Mouse (Mus musculus): Measurements from ENCODE around the gene Hs2st1. TPM values are rescaled to one million over a fixed set of nuclear protein-coding genes. Genes with fewer than 3 reads are reported as not detected.

Hs2st1 gene
- polyA plus RNA-seq, 1 experiment from 2014 or later, result 6.1 TPM

DNA sequence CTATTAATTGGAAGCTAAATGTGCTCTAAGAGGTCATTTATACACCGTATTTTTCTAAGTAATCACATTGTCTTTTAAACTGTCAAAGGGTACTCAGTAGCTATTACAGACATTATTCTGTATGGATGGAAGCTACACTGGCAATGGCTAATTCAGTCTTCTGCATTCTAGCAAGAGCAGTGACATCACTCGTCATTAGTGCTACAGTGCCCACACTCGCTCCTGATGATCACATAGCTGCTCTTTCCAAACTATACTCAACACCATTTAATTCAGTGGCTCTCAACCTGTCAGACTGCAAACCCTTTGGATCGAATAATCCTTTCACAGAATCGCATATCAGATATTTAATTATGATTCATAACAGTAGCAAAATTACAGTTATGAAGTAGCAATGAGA, 19.3 kb downstream of the Hs2st1 start:
- Histone ChIP-seq H3K4me1 (replicated peaks) (peaks cover 13% of the 10 kb centered on the region), H3K9ac (no peak overlapping the region), H3K36me3 (no peaks in the 10 kb centered on the region), H3K27ac (no peak overlapping the region), H3K4me2 (no peak overlapping the region), H3K27me3 (no peaks in the 10 kb centered on the region), H3K4me3 (no peak overlapping the region), H3K9me3 (replicated peaks) (no peaks in the 10 kb centered on the region)
- ATAC-seq (replicated peaks; ENCODE audit: insufficient number of reproducible peaks, insufficient read depth, low FRiP score, low read depth), result no peak
- 83% methylated on average over 5 of the region's 5 CpGs for WGBS

DNA sequence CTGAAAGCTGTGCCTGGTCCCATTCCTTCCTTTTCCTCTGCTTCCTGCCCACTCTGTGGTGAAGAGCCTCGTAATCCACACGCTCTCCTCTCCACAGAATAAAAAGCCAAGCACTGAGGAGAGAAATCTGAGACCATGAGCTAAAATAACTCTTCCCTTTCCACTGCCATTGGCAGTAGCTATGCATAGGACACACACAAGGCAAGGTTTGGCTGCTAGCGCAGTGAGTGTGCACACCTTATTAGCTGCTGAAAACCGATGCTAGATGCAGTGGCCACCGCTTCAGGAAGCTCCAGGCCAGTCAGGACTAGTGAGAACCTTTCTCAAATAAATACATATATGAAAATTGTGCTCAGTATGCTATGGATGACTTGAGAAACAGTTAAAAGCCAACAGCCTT, 19.9 kb downstream of the Hs2st1 start:
- ATAC-seq (replicated peaks; ENCODE audit: insufficient number of reproducible peaks, insufficient read depth, low FRiP score, low read depth), result no peak
- H3K4me3 ChIP-seq, result no peak overlapping the region
- H3K9ac ChIP-seq, result no peak overlapping the region
- H3K27ac ChIP-seq, result no peak overlapping the region
- 89% methylated on average over 5 of the region's 5 CpGs for WGBS
- H3K4me2 ChIP-seq, result no peak overlapping the region
- H3K27me3 ChIP-seq, result no peaks in the 10 kb centered on the region
- H3K36me3 ChIP-seq, result no peaks in the 10 kb centered on the region
- H3K4me1 ChIP-seq (replicated peaks), result peaks cover 13% of the 10 kb centered on the region
- H3K9me3 ChIP-seq (replicated peaks), result no peaks in the 10 kb centered on the region

DNA sequence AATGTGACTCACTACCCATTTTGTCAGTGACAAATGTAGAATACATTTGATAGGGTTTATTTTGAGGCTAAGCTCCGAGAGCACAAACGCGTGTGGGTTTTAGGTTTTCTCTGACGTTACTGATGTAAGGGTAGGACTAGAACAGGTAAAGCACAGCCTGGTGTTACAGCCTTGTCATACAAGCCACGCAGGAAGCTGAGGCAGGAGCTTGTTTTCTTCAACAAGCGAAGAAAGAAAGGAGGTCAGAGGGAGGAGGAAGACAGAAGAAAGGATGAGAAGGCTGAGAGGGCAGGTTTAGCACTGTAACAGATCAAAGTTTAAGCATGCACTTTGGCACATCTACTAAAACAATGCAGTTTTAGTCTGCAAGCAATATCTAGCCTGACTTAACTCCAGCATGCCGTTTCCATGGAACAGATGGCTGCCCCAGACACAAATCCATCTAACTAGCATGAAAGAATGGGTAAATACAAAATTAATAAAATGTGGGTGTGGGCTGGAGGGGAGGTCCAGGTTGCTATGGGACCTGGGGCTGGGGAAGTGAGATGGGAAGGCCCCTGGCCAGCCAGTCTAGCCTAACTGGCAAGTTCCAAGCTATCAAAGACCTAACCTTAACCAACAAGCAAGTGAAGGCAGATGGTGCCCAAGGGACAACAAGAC, 21.7 kb downstream of the Hs2st1 start:
- no peak for ATAC-seq (replicated peaks; ENCODE audit: insufficient number of reproducible peaks, insufficient read depth, low FRiP score, low read depth)
- Histone ChIP-seq H3K27me3 (no peaks in the 10 kb centered on the region), H3K36me3 (no peaks in the 10 kb centered on the region), H3K4me2 (no peak overlapping the region), H3K4me1 (replicated peaks) (peaks cover 10% of the 10 kb centered on the region), H3K27ac (no peak overlapping the region), H3K4me3 (no peak overlapping the region), H3K9ac (no peak overlapping the region), H3K9me3 (replicated peaks) (no peaks in the 10 kb centered on the region)
- 85% methylated on average over 7 of the region's 7 CpGs for whole genome bisulfite sequencing

DNA sequence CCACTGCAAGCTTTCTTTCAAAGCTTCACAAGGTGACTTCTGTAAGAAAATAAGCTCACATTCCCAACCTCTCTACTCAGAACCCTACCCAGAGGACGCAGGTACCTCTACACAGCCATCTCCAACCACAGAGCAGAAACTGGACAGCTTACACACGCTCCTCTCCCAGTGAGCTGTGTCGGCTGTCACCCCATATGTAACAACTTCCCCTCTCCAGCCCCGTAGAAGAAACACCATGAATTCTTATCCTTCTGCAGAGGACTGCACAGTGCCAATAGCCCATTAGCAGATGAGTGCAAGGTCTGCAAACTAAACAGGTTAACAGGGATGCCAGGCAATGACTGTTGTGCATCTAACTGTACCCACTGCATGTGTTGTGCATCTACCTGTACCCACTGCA, 23.5 kb downstream of the Hs2st1 start:
- 35% methylated on average over 4 of the region's 4 CpGs for WGBS
- no peak for ATAC-seq (replicated peaks; ENCODE audit: insufficient number of reproducible peaks, insufficient read depth, low FRiP score, low read depth)
- Histone ChIP-seq H3K36me3 (no peaks in the 10 kb centered on the region), H3K4me2 (no peak overlapping the region), H3K9ac (no peak overlapping the region), H3K4me1 (replicated peaks) (peaks cover 19% of the 10 kb centered on the region), H3K9me3 (replicated peaks) (no peaks in the 10 kb centered on the region), H3K27me3 (no peaks in the 10 kb centered on the region), H3K27ac (no peak overlapping the region), H3K4me3 (no peak overlapping the region)

DNA sequence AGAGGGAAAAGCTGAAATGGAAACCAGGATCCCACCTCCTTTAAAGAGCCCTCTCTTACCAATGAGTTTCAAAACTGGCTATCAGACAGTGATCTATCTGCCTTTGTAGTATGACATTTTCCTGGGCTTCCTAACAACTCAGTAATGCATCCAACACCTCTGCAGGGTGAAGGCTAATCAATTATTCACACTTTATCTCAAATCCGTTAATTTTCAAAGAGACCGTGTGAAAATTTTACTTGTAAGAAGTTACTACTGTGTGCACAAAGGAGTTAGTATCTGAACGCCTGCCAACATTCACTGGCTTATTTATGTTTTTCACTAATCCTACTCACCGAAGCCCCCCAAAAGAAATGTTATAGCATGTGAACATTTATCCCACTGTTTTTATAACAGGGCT, 24.1 kb downstream of the Hs2st1 start:
- H3K4me3 ChIP-seq, result no peak overlapping the region
- no peaks in the 10 kb centered on the region for H3K36me3 ChIP-seq
- H3K27me3 ChIP-seq, result no peaks in the 10 kb centered on the region
- H3K9me3 ChIP-seq (replicated peaks), result no peaks in the 10 kb centered on the region
- WGBS, result 50% methylated on average over 4 of the region's 4 CpGs
- no peak overlapping the region for H3K4me2 ChIP-seq
- ATAC-seq (replicated peaks; ENCODE audit: insufficient number of reproducible peaks, insufficient read depth, low FRiP score, low read depth), result no peak
- H3K4me1 ChIP-seq (replicated peaks), result peaks cover 18% of the 10 kb centered on the region
- H3K27ac ChIP-seq, result no peak overlapping the region
- no peak overlapping the region for H3K9ac ChIP-seq

DNA sequence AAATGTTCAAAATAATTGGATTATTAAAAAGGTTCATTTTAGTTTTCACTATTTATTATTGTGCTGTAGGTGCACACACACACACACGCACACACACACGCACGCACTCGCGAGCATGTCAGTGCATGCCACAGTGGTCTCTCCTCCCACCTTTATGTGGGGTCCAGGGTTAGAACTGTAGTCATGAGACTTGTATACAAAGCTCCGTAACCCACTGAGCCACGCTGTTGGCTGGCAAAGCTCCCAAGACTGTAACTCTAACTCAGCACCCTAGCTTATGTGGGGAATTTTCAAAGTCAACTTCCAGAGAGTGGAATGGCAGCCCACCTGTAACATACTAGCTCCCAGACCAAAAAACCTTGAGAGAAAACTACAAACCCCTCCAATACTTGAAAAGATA, 24.8 kb downstream of the Hs2st1 start:
- Histone ChIP-seq H3K27ac (no peak overlapping the region), H3K36me3 (no peaks in the 10 kb centered on the region), H3K9ac (no peak overlapping the region), H3K27me3 (no peaks in the 10 kb centered on the region), H3K4me2 (no peak overlapping the region), H3K4me3 (no peak overlapping the region), H3K9me3 (replicated peaks) (no peaks in the 10 kb centered on the region), H3K4me1 (replicated peaks) (peaks cover 18% of the 10 kb centered on the region)
- ATAC-seq (replicated peaks; ENCODE audit: insufficient number of reproducible peaks, insufficient read depth, low FRiP score, low read depth), result no peak
- WGBS, result 93% methylated on average over 7 of the region's 7 CpGs

DNA sequence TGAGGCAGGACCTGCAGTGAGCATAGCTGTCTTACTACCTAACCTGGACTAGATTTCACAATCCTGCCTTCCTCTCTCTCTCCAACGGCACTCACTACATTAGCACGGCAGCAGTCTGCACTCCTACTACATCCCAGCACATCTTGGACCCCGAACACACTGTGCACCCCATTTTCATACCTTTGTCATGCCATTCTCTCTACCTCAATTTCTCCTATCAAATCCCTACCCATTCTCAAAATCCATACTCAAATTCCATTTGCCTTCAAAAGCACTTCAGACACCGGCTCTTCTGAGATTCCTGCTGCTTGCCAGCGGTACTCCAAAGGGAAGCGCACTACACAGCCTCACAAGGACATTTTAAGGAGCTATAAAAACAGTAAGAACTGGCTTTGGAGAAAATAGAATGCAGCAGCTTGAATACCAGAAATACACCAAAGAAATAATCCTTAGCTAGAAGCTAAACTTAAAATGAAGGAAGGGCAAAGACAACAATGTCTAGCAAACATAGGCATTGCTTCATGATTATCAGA, 28.0 kb downstream of the Hs2st1 start:
- no peaks in the 10 kb centered on the region for H3K36me3 ChIP-seq
- H3K27me3 ChIP-seq, result no peaks in the 10 kb centered on the region
- no peak overlapping the region for H3K4me3 ChIP-seq
- H3K9ac ChIP-seq, result no peak overlapping the region
- H3K27ac ChIP-seq, result no peak overlapping the region
- H3K4me2 ChIP-seq, result no peak overlapping the region
- ATAC-seq (replicated peaks; ENCODE audit: insufficient number of reproducible peaks, insufficient read depth, low FRiP score, low read depth), result no peak
- peaks cover 38% of the 10 kb centered on the region for H3K4me1 ChIP-seq (replicated peaks)
- no peaks in the 10 kb centered on the region for H3K9me3 ChIP-seq (replicated peaks)
- WGBS, result 61% methylated on average over 6 of the region's 6 CpGs

DNA sequence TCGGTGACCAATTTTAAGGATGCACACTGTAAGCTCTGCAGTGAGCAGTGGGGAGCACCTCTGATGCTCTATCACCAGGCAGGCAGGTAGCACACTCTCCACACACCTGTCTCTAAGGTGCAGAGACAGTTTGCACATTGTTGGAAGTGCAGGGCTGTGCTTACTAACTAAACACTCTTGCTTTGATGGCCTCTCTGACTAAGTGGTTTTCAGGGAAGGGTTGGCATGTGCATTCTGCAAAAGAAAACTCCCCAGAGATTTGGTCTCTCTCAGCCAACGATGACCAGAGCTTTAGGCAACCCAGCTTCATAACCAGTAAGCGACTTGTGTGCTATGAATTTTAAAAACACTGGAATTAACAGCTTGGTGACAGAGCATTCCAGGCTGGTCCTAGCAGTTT, 29.2 kb downstream of the Hs2st1 start:
- Histone ChIP-seq H3K27ac (no peak overlapping the region), H3K27me3 (no peaks in the 10 kb centered on the region), H3K4me2 (no peak overlapping the region), H3K9ac (no peak overlapping the region), H3K9me3 (replicated peaks) (no peaks in the 10 kb centered on the region), H3K4me1 (replicated peaks) (peaks cover 33% of the 10 kb centered on the region), H3K4me3 (no peak overlapping the region), H3K36me3 (no peaks in the 10 kb centered on the region)
- no peak for ATAC-seq (replicated peaks; ENCODE audit: insufficient number of reproducible peaks, insufficient read depth, low FRiP score, low read depth)
- 72% methylated on average over 3 of the region's 3 CpGs for WGBS

DNA sequence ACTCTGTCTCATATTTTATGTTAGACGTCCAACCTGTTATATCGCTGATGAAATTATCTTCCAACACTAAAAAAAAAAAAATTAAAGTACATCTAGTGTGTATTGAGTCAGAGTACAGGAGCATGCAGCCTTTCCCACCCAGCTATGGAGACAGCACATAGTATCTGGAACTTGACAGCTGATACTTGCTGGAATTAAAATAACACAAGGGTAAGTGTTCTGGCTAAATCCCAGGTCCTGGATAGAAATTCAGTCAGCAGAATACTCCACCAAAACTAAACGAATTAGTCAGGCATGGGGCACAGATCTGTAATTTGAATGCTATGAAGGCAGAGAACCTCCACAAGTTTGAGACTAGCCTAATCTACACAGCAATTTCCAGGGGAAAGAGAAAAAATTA, 30.9 kb downstream of the Hs2st1 start:
- H3K4me3 ChIP-seq, result no peak overlapping the region
- H3K36me3 ChIP-seq, result no peaks in the 10 kb centered on the region
- 34% methylated on average over 3 of the region's 3 CpGs for WGBS
- peak overlapping the region; percentile 24 for H3K27ac ChIP-seq
- H3K9ac ChIP-seq, result no peak overlapping the region
- no peaks in the 10 kb centered on the region for H3K9me3 ChIP-seq (replicated peaks)
- H3K4me1 ChIP-seq (replicated peaks), result peaks cover 31% of the 10 kb centered on the region
- H3K4me2 ChIP-seq, result no peak overlapping the region
- no peak for ATAC-seq (replicated peaks; ENCODE audit: insufficient number of reproducible peaks, insufficient read depth, low FRiP score, low read depth)
- H3K27me3 ChIP-seq, result no peaks in the 10 kb centered on the region

DNA sequence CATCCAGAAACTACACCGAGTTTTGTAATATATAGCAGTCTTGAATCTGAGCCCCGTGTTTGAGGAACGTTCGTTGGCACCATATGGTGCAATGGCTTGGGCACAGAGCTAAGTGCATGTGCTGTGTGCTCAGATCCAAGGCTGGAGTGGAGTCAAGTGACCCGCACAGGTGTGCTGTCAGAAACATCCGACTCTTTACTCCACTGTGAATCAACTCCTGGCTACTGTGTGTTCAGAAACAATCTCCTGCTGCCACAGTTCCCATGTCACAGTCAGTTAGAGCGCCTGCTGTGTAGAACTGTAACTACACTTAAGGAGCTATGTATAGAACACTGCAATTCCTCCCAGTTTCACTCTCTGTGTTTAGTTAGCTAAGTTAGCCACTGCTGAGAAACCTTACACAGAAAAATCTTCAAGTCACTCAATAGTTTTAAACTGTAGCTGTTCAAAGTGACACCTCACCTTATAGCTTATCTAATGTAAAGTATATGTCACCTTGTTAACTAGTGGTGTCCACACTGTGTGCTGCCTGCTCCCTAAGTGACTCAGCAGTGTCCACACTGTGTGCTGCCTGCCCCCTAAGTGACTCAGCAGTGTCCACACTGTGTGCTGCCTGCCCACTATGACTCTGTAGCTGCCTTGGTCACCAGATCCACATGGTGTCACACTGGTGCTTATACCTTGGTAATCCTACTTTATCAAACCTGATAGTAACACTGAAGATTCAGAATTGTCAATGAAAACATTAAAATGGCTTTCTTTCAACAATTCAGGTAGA, 32.7 kb downstream of the Hs2st1 start:
- no peaks in the 10 kb centered on the region for H3K9me3 ChIP-seq (replicated peaks)
- no peak overlapping the region for H3K9ac ChIP-seq
- 66% methylated on average over 7 of the region's 7 CpGs for WGBS
- no peaks in the 10 kb centered on the region for H3K36me3 ChIP-seq
- ATAC-seq (replicated peaks; ENCODE audit: insufficient number of reproducible peaks, insufficient read depth, low FRiP score, low read depth), result peak; percentile 39; the same call in 1 of the 2 replicates
- peaks cover 27% of the 10 kb centered on the region for H3K4me1 ChIP-seq (replicated peaks)
- peak overlapping the region; percentile 37 for H3K27ac ChIP-seq
- no peak overlapping the region for H3K4me3 ChIP-seq
- H3K27me3 ChIP-seq, result no peaks in the 10 kb centered on the region
- no peak overlapping the region for H3K4me2 ChIP-seq

DNA sequence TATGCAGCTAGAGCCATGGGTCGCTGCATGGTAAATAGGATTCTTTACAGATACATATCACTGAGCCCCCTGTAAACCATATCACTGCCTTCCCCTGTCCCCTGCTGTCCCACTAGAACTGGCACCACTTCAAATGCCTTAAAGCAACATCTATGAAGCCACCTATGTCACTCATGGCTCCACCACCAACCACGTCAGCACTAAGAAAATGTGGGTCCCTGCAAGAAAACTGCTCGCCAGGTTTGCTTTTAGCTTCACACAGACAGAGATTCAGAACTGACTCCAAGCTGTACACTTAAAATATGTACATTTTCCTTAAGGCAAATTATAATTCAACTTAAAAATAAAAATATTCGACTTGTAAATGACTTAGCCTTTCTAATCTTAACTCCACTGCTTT, 34.9 kb downstream of the Hs2st1 start:
- WGBS, result 92% methylated on average over 4 of the region's 4 CpGs
- H3K4me2 ChIP-seq, result no peak overlapping the region
- H3K9ac ChIP-seq, result no peak overlapping the region
- no peak for ATAC-seq (replicated peaks; ENCODE audit: insufficient number of reproducible peaks, insufficient read depth, low FRiP score, low read depth)
- H3K27ac ChIP-seq, result no peak overlapping the region
- no peaks in the 10 kb centered on the region for H3K9me3 ChIP-seq (replicated peaks)
- no peak overlapping the region for H3K4me3 ChIP-seq
- no peaks in the 10 kb centered on the region for H3K27me3 ChIP-seq
- peaks cover 24% of the 10 kb centered on the region for H3K4me1 ChIP-seq (replicated peaks)
- H3K36me3 ChIP-seq, result no peaks in the 10 kb centered on the region

DNA sequence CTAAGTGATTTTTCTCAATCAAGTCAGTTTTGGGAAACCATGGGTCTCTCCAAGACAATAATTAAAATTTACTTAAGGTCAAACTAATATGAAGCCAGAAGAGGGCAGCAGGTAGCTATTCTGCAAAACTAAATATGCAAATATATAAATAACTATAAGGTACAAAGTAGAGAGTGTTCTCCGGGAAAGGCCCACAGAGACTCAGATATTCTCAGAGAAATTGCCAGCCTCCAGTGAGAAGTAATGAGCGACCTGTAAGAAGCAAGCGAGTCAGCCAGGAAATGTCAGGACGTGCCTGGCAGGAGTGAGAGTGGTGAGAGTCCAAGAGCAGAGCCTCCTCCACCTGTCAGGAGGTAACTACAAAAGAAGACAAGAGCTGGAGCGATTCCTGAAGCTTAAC, 39.0 kb downstream of the Hs2st1 start:
- Histone ChIP-seq H3K4me2 (peak overlapping the region; percentile 38), H3K4me1 (replicated peaks) (peaks cover 10% of the 10 kb centered on the region; the same call in 1 of the 2 replicates), H3K9me3 (replicated peaks) (no peaks in the 10 kb centered on the region), H3K9ac (no peak overlapping the region), H3K4me3 (no peak overlapping the region), H3K27me3 (no peaks in the 10 kb centered on the region), H3K36me3 (no peaks in the 10 kb centered on the region), H3K27ac (no peak overlapping the region)
- no peak for ATAC-seq (replicated peaks; ENCODE audit: insufficient number of reproducible peaks, insufficient read depth, low FRiP score, low read depth)
- 34% methylated on average over 5 of the region's 5 CpGs for WGBS
